Mouse (Mus musculus) G1E-ER4 (cell line): ENCODE measurements around the gene Lingo4. TPM values are rescaled to one million over a fixed set of nuclear protein-coding genes. Genes with fewer than 3 reads are reported as not detected.

ENCODE experiments used
- GATA1 ChIP-seq: IDR thresholded peaks from one replicate; pipeline ENCODE4 v1.8.0; 2012; ENCODE audit warnings: low read length, inconsistent platforms
- polyA plus RNA-seq: library from polyadenylated mRNA; stranded (reverse); fragments of >175 nt; gene quantifications from 2 replicates; pipeline ENCODE4 v1.2.3, GENCODE M21; 2012

Gene Lingo4
- polyA plus RNA-seq, 1 experiment = not detected

DNA sequence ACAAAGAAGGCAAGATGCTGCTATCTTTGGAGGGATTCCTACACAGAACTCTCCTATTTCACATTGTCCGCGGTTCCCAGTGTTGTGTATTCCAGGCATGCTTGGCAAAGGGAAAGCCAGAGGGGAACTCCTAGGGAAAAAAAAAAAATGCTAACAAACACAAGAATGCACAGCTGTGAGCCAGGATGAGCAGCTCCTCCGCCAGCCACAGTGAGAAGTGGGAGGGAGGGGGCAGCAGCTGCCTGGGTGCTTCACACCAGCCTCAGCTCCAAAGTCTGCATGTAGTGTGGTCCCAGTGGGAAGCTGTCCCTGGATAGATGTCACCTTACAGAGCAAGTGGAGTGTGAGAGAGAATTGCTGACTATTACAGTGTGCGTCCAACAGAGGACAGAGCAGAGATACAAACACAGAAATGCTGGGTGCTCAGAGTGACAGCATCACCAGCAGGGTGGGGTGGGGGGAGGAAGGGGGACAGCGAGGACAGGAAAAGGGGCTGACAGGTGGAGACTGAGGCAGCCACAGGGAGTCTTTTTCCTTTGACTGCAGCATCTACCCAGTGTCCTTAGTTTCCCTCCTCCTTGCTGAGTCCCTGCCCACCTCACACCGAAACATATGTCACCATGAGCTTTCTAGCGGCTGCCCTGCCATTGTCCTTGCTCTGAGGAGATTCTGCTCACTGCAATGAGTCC is 6.2 kb downstream of the Lingo4 start:
- TF ChIP-seq GATA1 = no peak

DNA sequence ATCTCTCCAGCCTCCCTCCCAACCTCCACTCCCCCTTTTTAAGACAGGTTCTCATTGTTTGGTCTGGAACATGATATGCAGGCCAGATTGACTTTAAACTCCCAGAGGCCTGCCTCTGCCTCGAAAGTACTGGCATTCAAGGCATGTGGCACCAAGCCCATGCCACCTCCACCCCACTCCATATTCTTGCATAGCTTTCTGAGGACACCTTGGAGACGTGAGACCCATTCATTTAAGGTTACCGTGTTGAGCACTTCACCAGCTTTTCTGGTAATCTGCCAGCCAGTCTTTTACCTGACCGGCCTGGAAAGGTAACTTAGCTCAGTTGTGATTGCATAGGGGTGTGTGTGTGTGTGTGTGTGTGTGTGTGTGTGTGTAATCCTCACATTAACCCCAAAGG is 7.2 kb downstream of the Lingo4 start:
- TF ChIP-seq GATA1 = no peak

DNA sequence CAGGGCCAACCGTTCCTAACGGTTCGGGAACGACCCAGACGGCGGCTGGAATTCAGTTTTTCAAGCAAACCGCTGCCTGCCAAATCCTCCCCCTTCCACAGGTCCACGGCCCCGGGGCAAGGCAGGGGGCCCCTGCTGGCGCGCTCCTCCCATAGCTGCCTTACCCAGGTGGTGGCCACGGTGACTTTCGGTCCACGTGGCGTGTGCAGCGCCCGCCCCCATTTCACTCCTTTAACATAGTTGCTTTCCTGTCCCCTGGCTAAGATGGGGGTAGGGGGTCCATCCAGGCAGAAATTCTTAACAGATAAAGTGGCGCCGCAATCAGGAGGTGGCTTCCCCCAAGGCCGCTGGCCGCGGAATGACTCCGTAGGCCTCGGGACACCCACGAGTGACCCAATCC is 14.2 kb downstream of the Lingo4 start:
- no peak for TF ChIP-seq GATA1

DNA sequence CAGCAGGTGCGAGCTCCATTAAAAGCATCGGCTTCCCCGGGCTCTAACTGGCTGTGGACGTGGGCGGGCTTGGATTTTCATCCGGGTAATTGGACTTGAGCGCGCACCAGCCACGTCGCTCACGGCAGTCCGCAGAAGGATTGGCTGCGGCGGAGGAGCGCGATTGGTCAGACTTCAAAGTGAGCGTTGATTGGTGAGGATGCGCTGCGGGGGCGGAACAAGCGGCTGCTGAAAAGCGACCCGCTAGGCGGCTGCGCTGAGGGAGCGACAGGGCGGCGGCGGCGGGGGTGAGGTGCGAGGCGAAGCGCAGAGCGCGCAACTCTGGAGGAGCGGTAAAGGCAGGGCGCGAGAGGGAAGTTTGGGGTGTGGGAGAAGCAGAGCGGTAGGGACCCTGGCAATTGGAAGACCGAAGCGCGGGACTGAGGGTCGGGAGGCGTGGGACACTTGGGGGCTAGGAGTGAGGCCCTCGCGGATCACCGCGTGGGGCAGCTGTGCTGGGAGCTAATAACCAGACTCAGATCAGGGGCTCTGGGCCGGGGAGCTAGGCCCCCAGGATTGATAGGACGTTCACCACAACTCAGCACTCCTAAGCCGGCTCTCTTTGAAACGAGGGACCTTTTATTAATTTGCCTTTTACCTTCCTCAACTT is 14.8 kb downstream of the Lingo4 start, which contains the start of gene Tdrkh:
Gene Tdrkh, plus strand, starts transcription at position 243 of the 649 bp plus-strand sequence.
- TF ChIP-seq GATA1 = no peak

DNA sequence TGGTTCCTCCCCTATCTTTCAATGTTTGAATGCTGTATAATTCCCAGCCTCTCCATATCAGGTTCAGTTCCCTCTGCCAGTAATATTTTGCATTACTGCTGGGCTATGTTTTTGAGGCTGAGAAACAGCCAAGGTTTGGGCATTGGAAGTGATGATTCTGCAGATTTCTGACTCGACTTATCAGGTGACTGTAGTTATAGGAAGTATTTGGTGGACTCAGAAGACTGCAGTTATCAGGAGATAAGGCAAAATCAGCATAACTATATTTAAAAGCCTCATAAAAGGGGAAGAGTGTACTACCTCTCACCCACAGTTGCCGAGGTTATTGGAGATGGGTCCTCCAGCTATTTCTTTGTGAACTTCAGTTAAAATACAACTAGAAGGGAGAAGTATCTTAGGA is 32.7 kb downstream of the Lingo4 start:
- peak; percentile 12 for TF ChIP-seq GATA1

DNA sequence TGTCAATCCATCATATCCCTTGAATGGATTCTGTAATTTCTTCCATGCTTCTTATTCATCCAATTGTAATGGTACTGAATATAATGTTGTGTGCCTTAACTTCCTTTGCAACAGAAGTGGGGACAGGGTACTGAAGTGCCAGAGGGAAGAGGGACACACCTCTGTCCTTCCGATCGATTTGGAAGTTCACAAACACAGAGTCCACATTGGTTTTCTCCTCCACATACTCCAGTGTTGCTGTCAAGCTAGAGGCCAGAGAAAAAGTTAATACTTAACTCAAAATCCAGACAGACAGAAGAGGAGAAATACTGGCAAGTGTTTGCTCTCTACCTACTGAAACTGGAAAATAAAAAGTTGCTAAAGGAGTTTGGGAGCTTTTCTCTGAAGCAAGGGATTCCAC is 36.0 kb downstream of the Lingo4 start:
- TF ChIP-seq GATA1 = no peak

DNA sequence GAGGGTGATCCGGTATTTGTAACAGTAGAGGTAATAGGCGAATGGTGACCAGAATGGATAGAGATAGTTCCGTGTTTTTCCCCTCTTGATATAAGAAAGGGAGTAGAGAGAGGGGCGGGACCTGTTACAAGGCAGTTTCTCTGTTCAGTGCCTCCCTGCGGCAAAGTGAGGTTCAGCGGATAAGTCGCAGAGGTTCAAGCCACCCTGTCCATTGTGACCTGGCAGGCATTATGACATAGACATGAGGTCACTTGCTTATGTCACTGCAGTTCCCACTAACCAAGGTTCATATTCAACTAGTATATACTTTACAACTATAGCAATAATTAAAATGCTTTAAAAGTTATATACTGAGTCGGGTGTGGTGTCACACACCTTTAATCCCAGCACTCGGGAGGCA is 38.1 kb downstream of the Lingo4 start:
- no peak for TF ChIP-seq GATA1

DNA sequence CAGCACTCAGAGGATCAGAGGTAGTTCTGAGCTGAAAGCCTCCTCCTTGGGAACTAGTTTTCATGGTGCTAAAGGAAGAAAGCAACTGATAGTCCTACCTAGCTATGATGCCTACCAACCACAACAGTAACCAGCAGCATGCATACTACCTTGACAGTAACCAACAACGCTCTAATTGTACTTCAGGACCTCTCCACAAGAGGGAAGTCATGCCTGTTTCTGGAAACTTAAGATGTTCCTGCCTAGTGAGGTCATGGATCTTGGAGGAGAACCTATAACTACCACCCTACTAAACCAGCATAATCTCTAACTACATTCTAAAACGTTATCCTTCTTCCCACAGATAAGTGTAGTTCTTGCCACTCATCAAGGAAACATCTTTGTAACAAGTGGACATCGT is 42.9 kb downstream of the Lingo4 start:
- TF ChIP-seq GATA1 = no peak

DNA sequence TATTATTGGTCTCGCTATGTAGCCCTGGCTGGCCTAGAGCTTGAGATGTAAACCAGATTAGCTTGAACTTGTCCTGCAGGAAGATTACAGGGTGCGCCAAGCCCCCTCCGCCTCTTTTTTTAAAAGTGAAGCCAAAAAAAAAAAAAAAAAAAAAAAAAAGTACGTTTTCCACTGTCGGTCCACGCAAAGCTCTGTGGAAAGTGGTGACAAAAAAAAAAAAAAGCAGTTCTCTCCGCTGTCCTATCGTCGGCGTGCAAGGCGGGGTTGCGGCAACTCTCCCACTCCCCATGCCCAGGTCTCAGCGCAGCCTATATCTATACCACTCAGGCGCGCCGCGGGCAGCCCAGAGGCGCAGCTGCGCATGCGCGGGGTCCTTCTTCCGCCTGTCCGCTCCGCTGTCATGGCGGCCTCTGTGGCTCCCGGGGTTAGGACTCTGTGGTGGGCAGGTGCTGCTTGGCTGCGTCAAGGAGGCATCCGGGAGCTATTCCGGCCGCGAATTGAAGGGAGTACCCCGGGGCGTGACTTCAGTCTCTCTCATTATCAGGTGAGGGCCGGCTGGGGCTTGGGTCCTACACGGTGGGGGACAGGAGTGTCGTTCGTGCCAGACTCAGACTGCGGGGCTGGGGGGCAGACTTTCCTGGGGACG is 44.8 kb downstream of the Lingo4 start, which contains the start of gene Mrpl9:
Gene Mrpl9, plus strand, starts transcription at position 368 of the 646 bp plus-strand sequence.
- no peak for TF ChIP-seq GATA1

DNA sequence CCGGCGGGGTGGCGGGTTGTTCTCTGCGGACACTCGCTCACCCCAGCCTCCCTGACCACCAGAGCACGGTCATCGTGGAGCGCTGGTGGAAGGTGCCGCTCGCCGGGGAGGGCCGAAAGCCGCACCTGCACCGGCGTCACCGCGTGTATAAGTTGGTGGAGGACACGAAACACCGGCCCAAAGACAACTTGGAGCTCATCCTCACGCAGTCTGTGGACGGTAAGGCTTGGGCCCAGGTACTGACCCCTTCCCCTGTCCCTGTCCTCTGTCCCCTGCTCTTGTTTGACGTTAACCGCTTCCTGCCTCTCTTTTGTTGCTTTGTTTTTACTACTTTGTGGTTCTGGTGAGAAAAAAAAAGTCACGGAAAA is 45.3 kb downstream of the Lingo4 start, which contains the start of gene Oaz3:
Gene Oaz3, minus strand, starts transcription at position 319 of the 368 bp plus-strand sequence.
- no peak for TF ChIP-seq GATA1

DNA sequence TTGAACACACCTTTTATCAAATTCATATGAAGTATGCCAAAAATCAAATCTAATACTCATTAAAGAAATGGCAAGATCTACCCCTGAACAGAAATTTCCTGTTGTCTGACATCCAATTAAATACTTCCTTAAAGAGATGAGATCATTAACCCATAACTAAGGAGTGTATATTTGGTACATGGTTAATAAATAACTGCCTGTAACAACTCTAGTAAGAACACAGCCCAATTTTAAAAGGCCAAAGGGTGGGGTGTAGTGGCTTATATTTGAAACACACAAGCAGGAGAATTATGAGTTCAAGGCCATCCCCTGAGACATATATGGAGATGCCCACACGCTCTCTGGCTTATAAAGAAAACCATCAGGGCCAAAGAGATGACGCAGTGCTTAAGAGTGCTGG is 51.1 kb downstream of the Lingo4 start:
- no peak for TF ChIP-seq GATA1

Other genes starting within 250 kb of the Lingo4 start
- gene Gm10696, start 220.3 kb upstream of the Lingo4 start, polyA plus RNA-seq = not detected in 2 replicates
- not detected in 2 replicates for gene Gm5286, start 201.8 kb upstream of the Lingo4 start, polyA plus RNA-seq
- gene Gm4778, start 134.5 kb upstream of the Lingo4 start, polyA plus RNA-seq = not detected in 2 replicates
- gene Them4, start 88.4 kb upstream of the Lingo4 start, polyA plus RNA-seq = 0.22 and 0.45 TPM in 2 replicates
- gene Them5, start 56.4 kb upstream of the Lingo4 start, polyA plus RNA-seq = not detected in 2 replicates
- not detected in 2 replicates for gene C2cd4d, start 36.1 kb upstream of the Lingo4 start, polyA plus RNA-seq
- not detected in 2 replicates for gene Rorc, start 25.7 kb upstream of the Lingo4 start, polyA plus RNA-seq
- not detected in 2 replicates for gene Tdrkh, start 14.8 kb downstream of the Lingo4 start, polyA plus RNA-seq
- gene Mrpl9, start 44.8 kb downstream of the Lingo4 start, polyA plus RNA-seq = 95.8 and 141 TPM in 2 replicates
- gene Oaz3, start 45.4 kb downstream of the Lingo4 start, polyA plus RNA-seq = not detected in 2 replicates
- not detected in 2 replicates for gene Celf3, start 79.8 kb downstream of the Lingo4 start, polyA plus RNA-seq
- gene Riiad1, start 81.8 kb downstream of the Lingo4 start, polyA plus RNA-seq = not detected in 2 replicates
- gene Snx27, start 184.2 kb downstream of the Lingo4 start, polyA plus RNA-seq = 12.5 and 17.5 TPM in 2 replicates
- not detected in 2 replicates for gene Gm10972, start 244.6 kb downstream of the Lingo4 start, polyA plus RNA-seq